Mouse (Mus musculus) spleen, postnatal 4 days (tissue): Measurements from ENCODE around the gene Dtd1.
"Not testable (repeated sequence)": the region's sequence is repeated elsewhere in the genome, so short reads cannot be mapped to it uniquely, and the experiment has no call there.

Experiments
- DNase-seq, 2 experiments: peaks; one replicate each; pipeline ENCODE4 v3.0.0; 2022; ENCODE audit warnings: low spot score in 2 of 2

Dtd1 gene

GRCm38 (mm10) chr2:144599831-144600687 lies at the start of gene Dtd1:
Gene Dtd1, plus strand, starts transcription at chr2:144599897.
- DNase-seq = peak; percentile 86 to 95

- peak; percentile 21 to 67 for DNase-seq
Observed at GRCm38 (mm10) chr2:144550529-144550928, 49.2 kb upstream of the Dtd1 start, which contains the start of gene Rbbp9. Gene Rbbp9, minus strand, starts transcription at chr2:144550869.

GRCm38 (mm10) chr2:144553905-144554304 lies 45.8 kb upstream of the Dtd1 start:
- DNase-seq = no peak

- no peak for DNase-seq
Observed at GRCm38 (mm10) chr2:144555286-144555819, 44.3 kb upstream of the Dtd1 start.

- DNase-seq = peak; percentile 95 to 96
Observed at GRCm38 (mm10) chr2:144555820-144556552, 43.7 kb upstream of the Dtd1 start, which contains the start of gene Sec23b. Gene Sec23b, plus strand, starts transcription at chr2:144556229.

GRCm38 (mm10) chr2:144588723-144589122 lies 11.0 kb upstream of the Dtd1 start:
- DNase-seq = no peak

GRCm38 (mm10) chr2:144593036-144593435 lies 6.7 kb upstream of the Dtd1 start:
- not testable (repeated sequence) for DNase-seq

- peak; percentile 62 to 82 for DNase-seq
Observed at GRCm38 (mm10) chr2:144593951-144594651, 5.6 kb upstream of the Dtd1 start, which contains the start of gene Smim26. Gene Smim26, plus strand, starts transcription at chr2:144594054.

- no peak for DNase-seq
Observed at GRCm38 (mm10) chr2:144598006-144598405, 1.7 kb upstream of the Dtd1 start.

- no peak for DNase-seq
Observed at GRCm38 (mm10) chr2:144601576-144601975, 1.9 kb downstream of the Dtd1 start.

- DNase-seq = no peak
Observed at GRCm38 (mm10) chr2:144613956-144614355, 14.3 kb downstream of the Dtd1 start.

- DNase-seq = no peak
Observed at GRCm38 (mm10) chr2:144617074-144617874, 17.6 kb downstream of the Dtd1 start.

- no peak for DNase-seq
Observed at GRCm38 (mm10) chr2:144621491-144621890, 21.8 kb downstream of the Dtd1 start.

GRCm38 (mm10) chr2:144633551-144633950 lies 33.9 kb downstream of the Dtd1 start:
- DNase-seq = no peak

GRCm38 (mm10) chr2:144634231-144634630 lies 34.5 kb downstream of the Dtd1 start:
- DNase-seq = no peak

- DNase-seq = no peak
Observed at GRCm38 (mm10) chr2:144634729-144635128, 35.0 kb downstream of the Dtd1 start.

- peak; percentile 48 to 81 for DNase-seq
Observed at GRCm38 (mm10) chr2:144635644-144636320, 36.1 kb downstream of the Dtd1 start.

- no peak for DNase-seq
Observed at GRCm38 (mm10) chr2:144637204-144637603, 37.5 kb downstream of the Dtd1 start.

GRCm38 (mm10) chr2:144637671-144638395 lies 38.1 kb downstream of the Dtd1 start:
- no peak for DNase-seq

GRCm38 (mm10) chr2:144638719-144639118 lies 39.0 kb downstream of the Dtd1 start:
- DNase-seq = no peak
